Mouse (Mus musculus): Measurements from ENCODE around the gene Atp2b1. TPM values are rescaled to one million over a fixed set of nuclear protein-coding genes. Genes with fewer than 3 reads are reported as not detected.
A peak's percentile ranks its signal among the peaks of the same experiment; 100 is the strongest.

Gene Atp2b1
- polyA plus RNA-seq, 1 experiment from 2014 or later, result 255 TPM

DNA sequence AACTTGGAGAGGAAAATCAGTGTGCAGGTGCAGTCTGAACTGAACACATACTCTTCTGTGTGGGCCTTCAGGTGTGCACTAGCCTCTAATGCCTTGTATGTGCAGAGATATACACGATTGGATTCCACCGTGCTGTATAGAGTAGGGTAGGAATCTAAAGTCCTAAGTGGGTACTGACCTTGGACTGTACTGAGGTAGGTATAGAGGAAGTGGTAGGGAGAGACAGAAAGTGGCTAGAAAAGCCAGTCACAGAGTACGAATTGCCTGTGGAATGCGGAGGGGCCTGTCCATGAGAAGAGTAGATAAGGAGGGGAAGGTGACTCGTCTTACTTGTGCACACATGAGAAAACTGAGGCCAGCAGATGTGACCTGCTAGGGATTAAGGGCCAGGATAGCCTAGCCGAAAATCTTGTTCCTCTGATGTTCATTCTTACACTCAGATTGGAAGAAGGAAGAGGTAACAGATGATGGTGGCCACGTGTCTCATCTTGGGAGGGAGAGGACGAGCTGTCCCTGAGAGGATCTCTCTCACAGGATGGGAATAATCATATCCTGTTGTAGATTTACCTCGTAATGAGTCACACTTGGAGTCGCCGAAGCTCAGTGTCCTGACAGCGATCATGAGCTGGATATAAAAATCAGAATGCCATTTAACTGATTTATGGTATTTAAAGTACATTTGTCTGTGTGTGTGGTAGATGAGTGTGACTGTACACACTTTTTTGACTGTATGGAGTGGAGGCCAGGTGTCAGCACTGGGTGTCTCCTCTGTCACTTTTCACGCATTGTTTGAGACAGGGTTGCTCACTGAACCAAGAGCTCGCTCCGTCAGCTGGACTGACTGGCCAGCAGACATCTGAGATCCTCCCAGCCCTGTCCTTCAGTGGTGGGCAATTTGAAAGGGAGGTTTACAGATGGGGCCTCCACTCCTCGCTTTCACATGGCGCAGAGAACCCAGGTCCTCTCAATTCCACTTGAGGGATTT lies 37.4 kb downstream of the Atp2b1 start:
- Histone ChIP-seq H3K27me3 (no peaks in the 10 kb centered on the region), H3K36me3 (no peaks in the 10 kb centered on the region), H3K4me3 (no peak overlapping the region), H3K9me3 (no peaks in the 10 kb centered on the region), H3K4me1 (replicated peaks) (peaks cover 20% of the 10 kb centered on the region), H3K9ac (no peak overlapping the region), H3K4me2 (no peak overlapping the region), H3K27ac (no peak overlapping the region)
- WGBS, result 91% methylated on average over 17 of the region's 17 CpGs
- no peak for ATAC-seq (ENCODE audit: low FRiP score)

- ATAC-seq (ENCODE audit: low FRiP score), result no peak
- Histone ChIP-seq H3K9ac (no peak overlapping the region), H3K4me1 (replicated peaks) (peaks cover 3% of the 10 kb centered on the region), H3K4me2 (no peak overlapping the region), H3K9me3 (no peaks in the 10 kb centered on the region), H3K36me3 (no peaks in the 10 kb centered on the region), H3K4me3 (no peak overlapping the region), H3K27ac (no peak overlapping the region), H3K27me3 (no peaks in the 10 kb centered on the region)
- WGBS, result 95% methylated on average over 12 of the region's 12 CpGs
Measured at GRCm38 (mm10) chr10:98954230-98954993, 40.2 kb downstream of the Atp2b1 start.

- no peaks in the 10 kb centered on the region for H3K27me3 ChIP-seq
- H3K9ac ChIP-seq, result no peak overlapping the region
- H3K4me1 ChIP-seq (replicated peaks), result peaks cover 3% of the 10 kb centered on the region
- H3K9me3 ChIP-seq, result no peaks in the 10 kb centered on the region
- H3K36me3 ChIP-seq, result no peaks in the 10 kb centered on the region
- H3K4me3 ChIP-seq, result no peak overlapping the region
- 93% methylated on average over 3 of the region's 3 CpGs for WGBS
- no peak overlapping the region for H3K4me2 ChIP-seq
- no peak overlapping the region for H3K27ac ChIP-seq
- ATAC-seq (ENCODE audit: low FRiP score), result 0 out of 2 replicates have a peak, but pooled peaks have one; percentile 28
Measured at GRCm38 (mm10) chr10:98956124-98956523, 41.9 kb downstream of the Atp2b1 start.

DNA sequence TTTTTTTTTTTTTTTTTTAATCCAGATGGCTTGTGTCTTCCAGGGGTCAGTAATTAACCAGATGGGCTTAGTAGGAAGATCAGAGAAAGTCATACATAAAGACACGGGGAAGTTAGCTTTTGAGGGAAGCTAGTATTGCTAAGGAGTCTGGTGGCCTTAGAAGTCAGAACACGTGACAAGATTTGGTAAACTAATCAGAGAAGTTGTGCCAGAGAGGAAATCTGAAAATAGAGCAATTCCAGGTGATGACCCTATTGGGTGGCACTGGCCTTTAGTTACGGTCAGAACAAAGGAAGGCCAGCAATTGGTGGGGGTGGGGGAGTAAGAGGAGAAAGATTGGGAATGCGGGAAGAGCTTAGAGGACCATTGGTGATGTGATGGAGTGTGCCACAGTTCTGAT lies 44.5 kb downstream of the Atp2b1 start:
- Histone ChIP-seq H3K9ac (no peak overlapping the region), H3K36me3 (no peaks in the 10 kb centered on the region), H3K27me3 (no peaks in the 10 kb centered on the region), H3K4me3 (no peak overlapping the region), H3K27ac (no peak overlapping the region), H3K9me3 (no peaks in the 10 kb centered on the region), H3K4me1 (replicated peaks) (peaks cover 3% of the 10 kb centered on the region), H3K4me2 (no peak overlapping the region)
- 70% methylated on average over 4 of the region's 4 CpGs for WGBS
- ATAC-seq (ENCODE audit: low FRiP score), result no peak

GRCm38 (mm10) chr10:98959385-98959784 lies 45.2 kb downstream of the Atp2b1 start:
- Histone ChIP-seq H3K27ac (no peak overlapping the region; the same call in 1 of the 2 replicates), H3K9ac (no peak overlapping the region), H3K4me2 (no peak overlapping the region), H3K36me3 (no peaks in the 10 kb centered on the region), H3K9me3 (no peaks in the 10 kb centered on the region), H3K27me3 (no peaks in the 10 kb centered on the region), H3K4me1 (replicated peaks) (peaks cover 3% of the 10 kb centered on the region), H3K4me3 (no peak overlapping the region)
- 75% methylated on average over 6 of the region's 6 CpGs for WGBS
- no peak for ATAC-seq (ENCODE audit: low FRiP score)

DNA sequence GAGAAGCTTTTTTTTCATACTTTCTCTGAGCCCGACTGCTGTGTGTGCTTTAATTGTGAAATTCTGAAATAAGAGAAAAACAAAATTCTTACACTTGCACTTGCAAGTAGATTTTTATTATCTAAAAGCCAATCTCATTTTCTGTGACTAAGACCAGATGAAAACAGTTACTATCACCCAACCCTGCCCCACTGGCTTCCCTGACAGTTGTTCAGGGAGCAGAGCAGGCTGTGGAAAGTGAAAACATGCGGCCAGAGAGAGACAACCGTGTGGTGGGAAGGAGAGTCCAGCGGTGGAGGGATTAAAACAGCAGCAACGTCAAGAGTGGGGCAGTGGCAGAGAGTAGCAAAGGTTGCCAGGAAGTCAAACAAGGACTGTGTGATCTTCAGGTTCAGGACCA lies 46.7 kb downstream of the Atp2b1 start:
- Histone ChIP-seq H3K4me3 (no peak overlapping the region), H3K27ac (no peak overlapping the region), H3K4me2 (no peak overlapping the region), H3K36me3 (no peaks in the 10 kb centered on the region), H3K9me3 (no peaks in the 10 kb centered on the region), H3K9ac (no peak overlapping the region), H3K27me3 (no peaks in the 10 kb centered on the region), H3K4me1 (replicated peaks) (peaks cover 3% of the 10 kb centered on the region)
- no peak for ATAC-seq (ENCODE audit: low FRiP score)
- 68% methylated on average over 5 of the region's 5 CpGs for WGBS

- H3K36me3 ChIP-seq, result no peaks in the 10 kb centered on the region
- no peak overlapping the region for H3K9ac ChIP-seq
- no peak for ATAC-seq (ENCODE audit: low FRiP score)
- no peak overlapping the region for H3K27ac ChIP-seq
- H3K9me3 ChIP-seq, result no peaks in the 10 kb centered on the region
- H3K4me1 ChIP-seq (replicated peaks), result no peaks in the 10 kb centered on the region; the same call in 1 of the 2 replicates
- H3K4me3 ChIP-seq, result no peak overlapping the region
- no peaks in the 10 kb centered on the region for H3K27me3 ChIP-seq
- 62% methylated on average over 8 of the region's 8 CpGs for WGBS
- H3K4me2 ChIP-seq, result no peak overlapping the region
Measured at GRCm38 (mm10) chr10:98962092-98962491, 47.9 kb downstream of the Atp2b1 start.

DNA sequence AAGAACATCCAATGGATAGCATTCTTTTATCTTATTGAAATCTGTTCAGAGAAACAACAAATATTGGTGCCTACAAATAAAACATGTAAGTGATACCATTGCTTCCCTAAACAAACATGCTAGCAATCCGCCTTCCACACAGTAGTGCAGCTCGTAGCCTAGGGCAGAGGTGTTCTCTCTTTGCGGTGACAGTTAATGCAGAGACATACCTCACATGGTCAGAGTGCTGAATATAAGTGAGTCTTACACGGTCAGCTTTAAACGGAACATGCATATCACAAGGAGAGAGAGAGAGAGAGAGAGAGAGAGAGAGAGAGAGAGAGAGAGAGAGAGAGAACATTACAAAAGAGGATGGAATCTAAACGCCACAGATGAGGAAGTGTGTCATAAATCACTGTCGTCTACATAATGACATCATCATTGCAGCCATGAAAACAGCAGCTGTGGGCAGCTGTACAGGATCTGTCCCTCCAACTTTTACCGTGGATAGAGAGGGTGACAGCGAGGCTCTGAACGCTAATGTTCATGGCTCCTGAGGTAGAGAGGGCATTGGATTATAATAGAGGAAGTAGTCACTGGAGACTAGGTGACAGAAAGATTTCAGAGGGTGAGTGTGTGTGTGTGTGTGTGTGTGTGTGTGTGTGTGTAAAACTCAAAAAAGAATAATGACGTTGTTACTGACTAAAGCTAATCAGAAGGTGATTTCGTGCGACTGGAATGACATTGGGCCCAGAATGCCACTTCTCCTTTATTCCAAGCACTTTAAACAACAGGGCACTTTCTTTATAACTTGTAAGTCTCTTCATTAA lies 52.4 kb downstream of the Atp2b1 start:
- 0 out of 2 replicates have a peak, but pooled peaks have one; percentile 34 for ATAC-seq (ENCODE audit: low FRiP score)
- Histone ChIP-seq H3K4me3 (no peak overlapping the region), H3K36me3 (peaks cover 13% of the 10 kb centered on the region), H3K9ac (no peak overlapping the region), H3K9me3 (no peaks in the 10 kb centered on the region), H3K27ac (no peak overlapping the region), H3K27me3 (no peaks in the 10 kb centered on the region), H3K4me1 (replicated peaks) (no peaks in the 10 kb centered on the region; the same call in 1 of the 2 replicates), H3K4me2 (no peak overlapping the region)
- 68% methylated on average over 13 of the region's 13 CpGs for WGBS

DNA sequence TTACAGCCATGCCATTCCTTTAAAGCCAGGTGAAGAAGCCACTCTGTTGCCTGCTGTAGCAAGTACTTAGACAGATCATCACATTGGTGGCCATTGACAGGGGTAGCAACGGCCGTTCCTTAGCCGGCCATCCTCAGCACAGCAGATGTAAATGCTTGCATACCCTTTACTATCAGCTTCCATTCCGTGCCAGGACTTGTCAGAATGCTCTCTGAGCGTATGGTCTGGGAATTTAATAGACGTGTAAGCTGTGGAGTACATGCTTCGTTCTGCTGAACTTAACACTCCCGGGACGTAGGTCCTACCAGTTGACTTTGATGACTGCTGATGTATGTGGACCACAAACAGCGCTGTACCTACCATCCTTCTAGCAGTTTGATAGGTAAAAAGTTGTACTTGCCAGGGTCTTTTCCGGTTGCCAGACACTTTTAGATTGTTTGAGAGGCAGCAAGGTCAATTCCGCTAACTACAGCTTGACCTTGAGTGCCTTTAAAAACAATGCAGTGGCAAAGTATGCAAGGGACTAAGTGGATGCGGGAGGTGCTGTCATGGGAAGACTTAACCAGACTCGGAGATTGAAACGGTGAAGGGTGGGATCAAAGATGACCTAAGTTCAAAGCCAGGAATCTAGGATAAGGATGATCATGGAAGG lies 53.2 kb downstream of the Atp2b1 start:
- no peak overlapping the region for H3K4me3 ChIP-seq
- H3K4me2 ChIP-seq, result no peak overlapping the region
- H3K27ac ChIP-seq, result no peak overlapping the region
- H3K27me3 ChIP-seq, result no peaks in the 10 kb centered on the region
- H3K9me3 ChIP-seq, result no peaks in the 10 kb centered on the region
- H3K36me3 ChIP-seq, result peaks cover 13% of the 10 kb centered on the region
- no peaks in the 10 kb centered on the region; the same call in 1 of the 2 replicates for H3K4me1 ChIP-seq (replicated peaks)
- H3K9ac ChIP-seq, result no peak overlapping the region
- ATAC-seq (ENCODE audit: low FRiP score), result no peak
- 92% methylated on average over 15 of the region's 15 CpGs for WGBS

DNA sequence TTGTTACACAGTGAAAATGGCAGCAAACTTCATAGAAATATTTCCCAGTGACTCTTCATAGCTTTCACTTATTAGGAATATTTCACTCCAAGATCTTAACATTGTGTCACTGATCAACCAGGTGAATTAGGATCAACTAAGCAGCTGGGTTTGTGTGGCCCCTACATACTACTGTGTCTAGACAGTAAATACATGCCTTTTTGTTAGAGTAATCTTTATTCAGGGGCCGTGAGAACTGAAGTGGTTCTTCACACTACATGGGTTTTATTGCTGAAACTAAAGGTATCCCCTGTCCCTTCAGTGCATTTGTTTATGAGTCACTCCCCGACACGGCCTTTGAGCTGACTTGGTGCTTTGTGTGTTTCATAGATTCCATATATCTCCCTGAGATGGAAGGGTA lies 56.7 kb downstream of the Atp2b1 start:
- no peak overlapping the region for H3K27ac ChIP-seq
- H3K4me2 ChIP-seq, result no peak overlapping the region
- no peak overlapping the region for H3K4me3 ChIP-seq
- peaks cover 6% of the 10 kb centered on the region for H3K4me1 ChIP-seq (replicated peaks)
- no peaks in the 10 kb centered on the region for H3K9me3 ChIP-seq
- H3K36me3 ChIP-seq, result peaks cover 13% of the 10 kb centered on the region
- no peak for ATAC-seq (ENCODE audit: low FRiP score)
- H3K27me3 ChIP-seq, result no peaks in the 10 kb centered on the region
- no peak overlapping the region for H3K9ac ChIP-seq
- WGBS, result 95% methylated on average over 3 of the region's 3 CpGs

DNA sequence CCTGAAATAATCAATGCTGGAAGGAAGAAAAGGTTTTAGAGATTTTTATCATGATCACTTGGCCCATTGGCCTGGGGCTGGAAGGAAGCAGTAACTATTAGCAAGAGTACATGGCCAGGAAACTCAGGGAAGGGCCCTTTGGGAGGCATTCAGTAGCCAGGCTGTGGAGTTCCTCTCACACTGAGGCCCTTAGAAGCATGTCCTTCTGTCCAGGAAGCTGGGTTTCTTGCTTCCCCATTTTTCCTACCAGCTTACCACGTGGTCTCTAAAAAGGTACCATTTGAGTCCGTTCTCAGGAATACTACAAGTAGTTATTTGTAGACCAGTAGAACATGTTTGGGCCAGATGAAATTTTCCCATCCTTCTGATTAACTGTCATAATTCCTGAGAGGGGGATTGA lies 58.2 kb downstream of the Atp2b1 start:
- Histone ChIP-seq H3K27ac (no peak overlapping the region), H3K9me3 (no peaks in the 10 kb centered on the region), H3K36me3 (peaks cover 13% of the 10 kb centered on the region), H3K9ac (no peak overlapping the region), H3K4me2 (no peak overlapping the region), H3K4me3 (no peak overlapping the region), H3K4me1 (replicated peaks) (peaks cover 17% of the 10 kb centered on the region), H3K27me3 (no peaks in the 10 kb centered on the region)
- no peak for ATAC-seq (ENCODE audit: low FRiP score)
- WGBS, result 95% methylated on average over 2 of the region's 2 CpGs

All from hindbrain, embryonic 13.5 days (tissue).